Mouse (Mus musculus) natural killer cell, adult 2 months (primary cell): ENCODE results near the gene Tpsb2.

ENCODE experiments used
- DNase-seq, 2 experiments: peaks; one replicate each; pipeline ENCODE4 v3.0.0; 2022; ENCODE audit warnings: low spot score in 2 of 2

Gene Tpsb2

DNA sequence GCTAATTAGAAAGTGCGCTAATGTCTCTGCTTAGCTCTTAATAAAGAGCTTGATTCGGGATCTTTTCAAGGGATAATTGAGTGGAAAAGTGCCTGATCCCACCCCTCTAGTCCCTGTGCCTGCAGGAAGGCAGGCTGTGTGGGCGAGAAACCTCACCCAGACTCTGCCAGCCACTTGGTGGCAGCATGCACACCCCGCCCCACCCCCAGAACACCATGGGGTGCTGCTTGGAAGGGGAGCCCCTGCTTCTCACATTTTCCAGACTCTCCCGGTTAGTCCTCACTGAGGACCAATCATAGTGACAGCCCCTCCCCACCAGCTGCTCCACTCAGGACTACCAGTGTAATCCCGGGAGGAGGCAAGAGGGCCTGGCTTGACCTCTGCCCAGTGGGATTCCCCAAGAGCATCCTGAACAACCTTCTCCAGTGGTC, 39.9 kb downstream of the Tpsb2 start:
- no peak for DNase-seq

- no peak for DNase-seq
Observed at GRCm38 (mm10) chr17:25407352-25407751, 41.2 kb downstream of the Tpsb2 start.

- no peak for DNase-seq
Observed at GRCm38 (mm10) chr17:25408302-25408999, 42.3 kb downstream of the Tpsb2 start.

- DNase-seq = no peak
Observed at GRCm38 (mm10) chr17:25409621-25410020, 43.5 kb downstream of the Tpsb2 start.

DNA sequence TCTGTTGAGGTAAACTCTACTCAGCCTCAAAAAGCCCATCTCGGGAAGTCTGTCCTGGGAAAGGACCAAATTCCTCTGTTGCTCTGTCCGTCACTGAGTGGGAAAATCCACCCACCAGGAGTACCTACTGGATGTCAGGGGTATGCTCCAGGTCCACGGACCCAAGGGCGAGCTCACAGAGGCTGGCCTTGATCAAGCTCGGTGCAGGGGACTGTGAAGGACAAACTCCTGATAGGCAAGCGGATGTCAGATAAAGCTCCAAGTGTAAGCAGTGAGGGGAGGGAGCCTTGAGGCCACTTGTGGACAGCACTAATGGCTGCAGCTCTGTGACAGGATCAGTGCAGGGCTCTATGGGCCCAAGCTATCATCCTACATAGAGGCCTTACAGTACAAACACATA, 44.1 kb downstream of the Tpsb2 start:
- no peak for DNase-seq

DNA sequence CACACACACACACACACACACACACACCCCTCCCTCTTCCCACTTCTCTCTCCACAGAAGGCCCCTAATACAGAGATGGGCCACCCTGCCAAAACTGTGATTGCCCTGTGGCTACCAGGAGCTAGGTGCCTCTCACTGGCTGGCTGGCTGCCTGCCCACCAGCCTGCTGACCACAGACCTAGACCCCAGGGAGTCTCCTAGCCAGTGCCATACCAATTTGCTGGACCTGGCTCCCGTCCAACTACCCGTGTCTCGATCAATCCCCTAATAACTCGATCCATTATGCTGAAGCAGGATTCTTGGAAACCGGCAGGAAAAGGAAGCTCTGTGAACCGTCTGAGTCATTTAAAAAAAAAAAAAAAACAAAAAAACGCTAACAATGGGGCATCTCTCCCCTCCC, 44.7 kb downstream of the Tpsb2 start:
- DNase-seq = no peak

DNA sequence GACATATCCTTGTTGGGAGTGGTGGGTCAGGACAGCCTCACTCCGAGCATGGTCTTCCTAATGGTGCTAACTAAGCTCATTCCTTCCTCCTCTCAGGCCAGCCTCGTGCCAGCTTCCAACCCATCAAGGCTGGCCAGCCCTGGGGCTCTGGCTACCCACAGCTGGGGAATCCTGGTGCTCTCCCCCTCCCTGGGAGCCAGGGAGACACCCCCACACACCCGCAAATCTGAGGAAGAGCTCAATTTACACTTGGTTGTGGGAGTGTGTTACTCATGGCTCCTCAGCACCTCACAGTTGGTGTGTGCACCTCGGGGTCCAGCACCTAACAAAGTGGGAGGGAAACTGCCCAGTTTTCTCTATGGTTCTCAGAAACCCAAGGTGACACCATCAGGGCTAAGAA, 45.1 kb downstream of the Tpsb2 start:
- DNase-seq = no peak

GRCm38 (mm10) chr17:25414209-25414608, 48.1 kb downstream of the Tpsb2 start:
- DNase-seq = no peak

GRCm38 (mm10) chr17:25414917-25415316, 48.8 kb downstream of the Tpsb2 start:
- DNase-seq = no peak

DNA sequence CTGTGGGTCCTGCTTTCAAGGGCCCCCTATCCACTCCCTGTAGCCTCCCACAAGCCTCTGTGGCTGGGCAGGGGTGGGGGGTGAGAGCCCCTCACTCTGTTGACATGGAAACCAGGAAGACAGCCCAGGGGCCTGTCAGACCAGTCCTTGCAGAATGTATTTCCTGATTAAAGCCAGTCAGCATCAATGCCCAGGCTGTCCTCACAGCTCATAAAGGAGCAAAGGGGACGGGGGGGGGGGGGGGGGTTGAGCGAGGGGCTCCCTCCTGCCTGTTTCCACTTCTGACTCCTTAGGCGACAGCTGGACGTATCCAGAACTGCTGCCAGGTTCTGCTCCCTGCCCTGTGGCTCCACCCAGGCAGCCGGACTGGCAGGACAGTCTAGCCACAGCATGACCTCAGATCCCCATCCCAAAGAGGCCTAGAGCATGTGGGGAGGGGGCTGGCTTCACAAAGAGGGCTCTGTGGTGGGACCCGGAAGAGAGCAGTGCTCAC, 49.4 kb downstream of the Tpsb2 start:
- no peak for DNase-seq

DNA sequence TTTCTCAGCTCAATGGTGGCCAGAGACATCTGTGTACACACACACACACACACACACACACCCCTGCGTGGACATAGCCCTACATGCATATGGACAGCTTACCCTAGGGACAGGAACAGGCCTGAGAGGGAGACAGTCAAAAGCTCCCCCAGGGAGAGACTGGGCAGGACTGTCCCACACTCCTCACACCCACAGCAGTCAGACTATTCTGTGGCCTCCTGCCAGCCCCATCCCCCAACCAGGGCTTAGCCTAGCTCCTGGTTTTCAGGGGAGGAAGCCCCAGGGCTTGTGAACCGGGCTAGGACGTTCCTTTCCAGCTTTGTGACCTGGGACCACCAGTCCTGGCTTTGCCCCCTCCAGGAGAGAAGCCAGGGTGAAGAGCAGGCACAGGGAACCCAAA, 50.1 kb downstream of the Tpsb2 start:
- no peak for DNase-seq

GRCm38 (mm10) chr17:25417990-25418389, 51.9 kb downstream of the Tpsb2 start:
- no peak for DNase-seq
